Mouse (Mus musculus) spleen, embryonic (tissue): ENCODE results near the gene Tmigd3.
"Not testable (repeated sequence)": the region's sequence is repeated elsewhere in the genome, so short reads cannot be mapped to it uniquely, and the experiment has no call there.

Experiments used
- CTCF ChIA-PET: fragments of 350-600 bp; sonication (Branson Sonifier 250); formaldehyde crosslinking; loops from one replicate; lab custom pipeline; 2022; lab: Charles Lee

The Tmigd3 gene

GRCm38 (mm10) chr3:105899394-105900147, 28.9 kb downstream of the Tmigd3 start:
- CTCF ChIA-PET, result interaction anchor here (0.5 to 0.7 kb wide), 2 partner anchors 28 to 279 kb away, joined by 3 to 7 read pairs; no protein-coding TSS in a partner anchor

DNA sequence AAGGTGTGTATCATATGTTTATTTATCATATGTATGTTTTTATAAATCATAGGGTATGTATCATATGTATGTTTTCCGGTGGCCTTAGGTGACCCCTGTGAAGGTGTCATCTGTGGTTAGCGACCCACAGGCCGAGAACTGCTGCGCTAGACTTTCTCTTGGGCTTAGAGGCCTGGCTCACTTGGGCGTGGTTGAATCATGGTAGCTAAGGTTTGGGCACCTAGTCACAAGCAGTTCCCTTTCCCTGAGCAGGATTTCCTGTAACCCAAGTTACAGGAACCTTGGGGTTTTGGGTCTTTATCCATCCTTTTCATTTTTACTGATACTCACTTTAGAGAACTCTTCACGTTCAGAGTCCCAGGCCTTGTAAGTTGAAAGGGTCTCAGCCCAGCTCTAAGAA, 29.6 kb downstream of the Tmigd3 start:
- CTCF ChIA-PET, result interaction anchor here (0.7 kb wide), 1 partner anchor 27 kb away, joined by 3 read pairs; no protein-coding TSS in a partner anchor

DNA sequence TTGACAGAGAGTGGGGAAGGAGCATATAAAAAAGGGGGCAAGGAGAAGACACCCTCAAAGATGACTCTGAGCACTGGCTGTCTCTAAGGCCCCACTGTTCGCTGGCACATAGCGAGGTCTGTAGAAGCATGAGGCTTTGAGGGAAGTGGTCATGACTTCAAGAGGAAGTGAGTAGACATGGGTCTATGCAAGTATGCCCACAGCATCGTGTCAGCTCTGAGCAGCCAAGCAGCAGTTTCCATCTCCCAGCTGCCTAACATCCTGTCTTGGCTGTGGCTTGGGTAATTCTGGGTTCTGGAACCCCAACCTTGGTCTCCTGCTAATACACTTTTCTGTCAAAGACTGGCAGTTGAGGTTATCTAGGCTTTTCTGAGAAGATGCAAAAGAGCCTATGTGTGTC, 30.0 kb downstream of the Tmigd3 start:
- CTCF ChIA-PET, result no interaction called here

DNA sequence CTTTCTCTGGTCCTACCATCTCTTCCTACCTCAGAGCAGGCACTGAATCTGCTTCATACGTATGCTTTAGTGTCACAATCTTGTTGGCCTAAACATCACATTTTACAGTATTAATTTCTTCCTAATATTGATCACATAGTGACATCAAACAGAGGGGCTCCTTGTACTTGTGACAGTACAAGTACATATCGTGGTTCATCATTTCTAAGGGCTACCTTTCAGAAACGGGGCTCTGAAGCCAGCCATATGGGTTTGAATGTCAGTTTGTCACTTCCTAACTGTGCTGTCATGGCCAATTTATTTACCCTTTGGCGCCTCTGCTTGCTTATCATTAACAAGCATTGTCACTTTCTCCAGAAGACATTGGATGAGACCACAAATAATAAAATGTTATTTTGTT, 30.8 kb downstream of the Tmigd3 start:
- CTCF ChIA-PET, result no interaction called here

DNA sequence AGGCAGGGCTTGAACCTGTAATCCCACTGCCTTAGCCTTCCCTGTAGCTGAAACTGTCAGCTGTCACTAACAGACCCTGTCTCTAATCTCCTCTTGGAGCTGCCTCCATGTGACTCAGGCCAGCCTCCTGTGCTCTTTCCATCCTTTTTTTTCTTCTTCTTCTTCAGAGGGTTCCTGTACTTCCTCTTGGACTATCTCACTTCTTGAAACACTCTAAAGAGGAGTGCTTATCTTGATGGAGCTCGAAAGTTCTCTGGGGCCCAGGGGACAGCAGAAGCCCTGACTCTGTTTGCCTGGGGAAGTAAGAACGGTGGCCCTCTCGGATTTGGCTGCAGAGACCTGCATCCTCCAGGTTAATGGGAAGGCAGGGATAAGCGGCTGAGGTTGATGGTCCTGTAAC, 33.5 kb downstream of the Tmigd3 start:
- CTCF ChIA-PET, result interaction anchor here (0.7 to 1.1 kb wide), 2 partner anchors 197 to 229 kb away, joined by 4 to 6 read pairs; no protein-coding TSS in a partner anchor

DNA sequence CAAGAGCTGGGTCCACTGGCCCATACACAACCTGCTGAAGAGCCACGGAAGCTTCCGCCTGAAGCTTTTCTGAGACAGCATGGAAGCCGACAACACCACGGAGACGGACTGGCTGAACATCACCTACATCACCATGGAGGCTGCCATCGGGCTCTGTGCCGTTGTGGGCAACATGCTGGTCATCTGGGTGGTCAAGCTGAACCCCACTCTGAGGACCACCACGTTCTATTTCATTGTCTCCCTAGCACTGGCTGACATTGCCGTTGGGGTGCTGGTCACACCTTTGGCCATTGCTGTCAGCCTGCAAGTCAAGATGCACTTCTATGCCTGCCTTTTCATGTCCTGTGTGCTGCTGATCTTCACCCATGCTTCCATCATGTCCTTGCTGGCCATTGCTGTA, 34.0 kb downstream of the Tmigd3 start:
- CTCF ChIA-PET, result interaction anchor here (1.1 kb wide), 1 partner anchor 230 kb away, joined by 4 read pairs; no protein-coding TSS in a partner anchor

- CTCF ChIA-PET, result interaction anchor here (1.0 kb wide), 1 partner anchor 241 kb away, joined by 3 read pairs; no protein-coding TSS in a partner anchor
Measured at GRCm38 (mm10) chr3:105907956-105908655, 37.4 kb downstream of the Tmigd3 start.

GRCm38 (mm10) chr3:105908976-105909375, 38.3 kb downstream of the Tmigd3 start:
- CTCF ChIA-PET, result no interaction called here

- CTCF ChIA-PET, result no interaction called here
Measured at GRCm38 (mm10) chr3:105910519-105911190, 40.0 kb downstream of the Tmigd3 start.

GRCm38 (mm10) chr3:105912097-105912880, 41.6 kb downstream of the Tmigd3 start:
- CTCF ChIA-PET, result interaction anchor here (0.6 kb wide), 1 partner anchor 260 kb away, joined by 3 read pairs; no protein-coding TSS in a partner anchor

GRCm38 (mm10) chr3:105913839-105914681, 43.4 kb downstream of the Tmigd3 start:
- CTCF ChIA-PET, result no interaction called here

DNA sequence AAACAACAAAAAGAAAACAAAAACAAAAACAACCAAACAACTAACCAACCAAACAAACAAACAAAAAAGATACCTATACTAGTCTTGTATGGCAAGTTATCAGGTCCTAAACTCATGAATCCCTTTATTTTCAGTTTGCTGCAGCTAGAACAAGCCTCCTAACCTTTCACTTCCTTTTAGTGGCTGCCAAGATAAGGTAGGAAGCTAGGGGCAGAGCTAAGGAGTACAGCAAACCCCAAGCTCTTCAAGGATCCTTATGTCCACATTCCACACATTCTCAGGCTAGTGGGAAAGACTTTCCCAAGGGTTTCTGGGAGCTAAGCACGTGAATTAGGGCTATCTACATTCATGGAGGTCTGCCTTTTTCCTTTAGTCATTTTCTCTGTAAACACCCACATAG, 44.6 kb downstream of the Tmigd3 start:
- CTCF ChIA-PET, result no interaction called here

GRCm38 (mm10) chr3:105916455-105916854, 45.8 kb downstream of the Tmigd3 start:
- CTCF ChIA-PET, result not testable (repeated sequence)

GRCm38 (mm10) chr3:105917656-105918354, 47.1 kb downstream of the Tmigd3 start:
- CTCF ChIA-PET, result no interaction called here

DNA sequence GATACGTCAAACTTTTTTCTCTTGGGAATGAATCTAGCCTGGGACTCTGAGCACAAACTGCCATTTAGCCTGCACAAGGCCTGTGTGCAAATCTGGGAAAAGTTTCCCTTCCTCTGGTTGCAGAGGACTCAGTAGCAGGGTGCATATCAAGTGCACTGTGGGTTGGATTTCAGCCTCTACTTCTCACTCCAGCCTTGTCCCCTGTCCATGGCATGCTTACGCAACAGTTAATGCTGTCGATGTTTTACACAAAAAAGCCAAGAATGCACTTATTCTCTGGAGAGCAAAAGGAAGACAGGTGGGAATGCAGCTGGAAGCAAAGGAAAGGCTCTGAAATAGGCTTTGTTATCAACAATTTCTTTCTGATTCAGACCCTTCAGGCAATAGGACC, 47.6 kb downstream of the Tmigd3 start:
- CTCF ChIA-PET, result no interaction called here

DNA sequence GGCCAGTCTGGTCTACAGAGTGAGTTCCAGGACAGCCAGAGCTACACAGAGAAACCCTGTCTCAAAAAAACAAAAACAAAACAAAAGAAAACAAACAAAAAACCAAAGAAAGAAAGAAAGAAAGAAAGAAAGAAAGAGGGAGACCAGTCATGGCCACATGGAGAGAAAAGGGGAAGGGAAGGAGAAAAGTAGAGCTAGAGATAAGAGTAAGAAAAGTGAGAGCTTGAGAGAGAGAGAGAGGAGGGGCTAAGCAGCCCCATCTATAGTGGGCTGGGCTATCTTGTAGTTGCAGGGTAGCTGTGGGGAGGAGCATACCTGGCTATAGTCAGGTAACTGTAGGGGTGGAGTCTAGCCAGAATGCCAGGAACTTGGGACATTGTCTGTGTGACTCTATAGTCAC, 50.0 kb downstream of the Tmigd3 start:
- CTCF ChIA-PET, result not testable (repeated sequence)

DNA sequence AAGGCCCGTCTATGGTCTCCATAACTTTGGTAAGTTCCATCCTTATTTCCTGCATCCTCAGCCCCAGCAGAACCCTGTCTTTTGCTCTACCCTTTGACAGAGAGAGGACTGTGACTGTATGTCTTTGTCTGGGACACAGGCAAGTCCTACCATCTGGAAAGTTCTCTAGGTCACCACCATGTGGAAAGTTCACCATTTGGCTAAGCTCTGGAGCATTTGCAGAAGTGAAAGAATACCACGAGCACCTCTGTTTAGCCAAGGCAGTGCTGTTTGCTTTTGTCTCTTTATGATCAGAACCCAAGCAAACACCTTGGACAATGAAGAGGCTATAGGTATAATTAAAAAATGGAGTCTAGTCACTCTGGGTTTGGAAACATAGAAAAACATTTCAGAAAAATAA, 51.3 kb downstream of the Tmigd3 start:
- CTCF ChIA-PET, result no interaction called here

GRCm38 (mm10) chr3:105924616-105925015, 53.9 kb downstream of the Tmigd3 start:
- CTCF ChIA-PET, result no interaction called here

GRCm38 (mm10) chr3:105927561-105928194, 57.0 kb downstream of the Tmigd3 start:
- CTCF ChIA-PET, result interaction anchor here (1.4 kb wide), 1 partner anchor 28 kb away, joined by 3 read pairs; no protein-coding TSS in a partner anchor
